Mouse (Mus musculus) neural tube, embryonic 10.5 days (tissue): ENCODE measurements around the gene Hyal3.

Source experiments
- DNase-seq: peaks from one replicate; pipeline ENCODE4 v3.0.0-alpha.2; 2017; ENCODE audit warnings: low spot score; ENCODE audit errors: extremely low spot score

Gene Hyal3

GRCm38 (mm10) chr9:107617461-107617860 is 36.8 kb downstream of the Hyal3 start:
- DNase-seq, result no peak

- DNase-seq, result no peak
These were observed 37.5 kb downstream of the Hyal3 start for GRCm38 (mm10) chr9:107618098-107618497.

- DNase-seq, result no peak
These were observed 38.3 kb downstream of the Hyal3 start for GRCm38 (mm10) chr9:107618778-107619545.

- no peak for DNase-seq
These were observed 38.9 kb downstream of the Hyal3 start for GRCm38 (mm10) chr9:107619546-107619879.

GRCm38 (mm10) chr9:107620954-107621353 is 40.3 kb downstream of the Hyal3 start:
- no peak for DNase-seq

- no peak for DNase-seq
These were observed 43.9 kb downstream of the Hyal3 start for GRCm38 (mm10) chr9:107624539-107624938.

- DNase-seq, result no peak
These were observed 44.3 kb downstream of the Hyal3 start for GRCm38 (mm10) chr9:107624951-107625350.

- DNase-seq, result no peak
These were observed 44.9 kb downstream of the Hyal3 start for GRCm38 (mm10) chr9:107625351-107626128.

GRCm38 (mm10) chr9:107626158-107626843 is 45.7 kb downstream of the Hyal3 start:
- peak; percentile 54 for DNase-seq

GRCm38 (mm10) chr9:107626844-107627277 is 46.2 kb downstream of the Hyal3 start:
- peak; percentile 96 for DNase-seq

GRCm38 (mm10) chr9:107627387-107628255 is 47.0 kb downstream of the Hyal3 start:
- peak; percentile 58 for DNase-seq

- DNase-seq, result no peak
These were observed 48.2 kb downstream of the Hyal3 start for GRCm38 (mm10) chr9:107628721-107629410.

GRCm38 (mm10) chr9:107629411-107629730 is 48.8 kb downstream of the Hyal3 start:
- no peak for DNase-seq

GRCm38 (mm10) chr9:107629901-107630425 is 49.3 kb downstream of the Hyal3 start:
- DNase-seq, result peak; percentile 68

GRCm38 (mm10) chr9:107630576-107630975 is 50.0 kb downstream of the Hyal3 start:
- DNase-seq, result no peak

GRCm38 (mm10) chr9:107631311-107631826 is 50.8 kb downstream of the Hyal3 start:
- no peak for DNase-seq

- DNase-seq, result no peak
These were observed 51.2 kb downstream of the Hyal3 start for GRCm38 (mm10) chr9:107631861-107632260.

GRCm38 (mm10) chr9:107632478-107632877 is 51.9 kb downstream of the Hyal3 start:
- no peak for DNase-seq

GRCm38 (mm10) chr9:107633091-107633660 is 52.6 kb downstream of the Hyal3 start:
- peak; percentile 74 for DNase-seq
